Mouse (Mus musculus) G1E (cell line): ENCODE data around the gene Tmem270.

Source experiments
- CTCF ChIP-seq: IDR thresholded peaks from 2 replicates; pipeline ENCODE4 v1.5.1; 2012; ENCODE audit warnings: low read depth, low read length, inconsistent platforms, mixed read lengths
- GATA2 ChIP-seq: IDR thresholded peaks from 2 replicates; pipeline ENCODE4 v1.6.1; 2012; ENCODE audit warnings: low read depth, low read length, inconsistent platforms, borderline replicate concordance
- POLR2AphosphoS5 ChIP-seq: IDR thresholded peaks from 2 replicates; pipeline ENCODE4 v1.6.1; 2012; ENCODE audit warnings: low read depth, low read length, inconsistent platforms; ENCODE audit not compliant: insufficient replicate concordance

- TF ChIP-seq CTCF (no peak), GATA2 (no peak), POLR2AphosphoS5 (no peak)
Measured at GRCm38 (mm10) chr5:134897596-134897995, 8.9 kb downstream of the Tmem270 start.
